Mouse (Mus musculus) layer of hippocampus, adult 8-10 months (tissue): ENCODE data around the gene Pts. TPM values are rescaled to one million over a fixed set of nuclear protein-coding genes. Genes with fewer than 3 reads are reported as not detected.

ENCODE experiments used
- DNase-seq, 2 experiments: peaks; one replicate each; pipeline ENCODE4 v3.0.0; 2022; ENCODE audit warnings: low spot score in 2 of 2
- total RNA-seq, 4 experiments: library from RNA; stranded (reverse); gene quantifications; 2 replicates each; pipeline ENCODE4 v1.2.4; 2022

Pts gene
- total RNA-seq, 4 experiments from 2014 or later: 34.3 to 38.0 (median 35.7) TPM

- no peak for DNase-seq
Measured at GRCm38 (mm10) chr9:50491531-50492045, 36.9 kb downstream of the Pts start.

- no peak for DNase-seq
Measured at GRCm38 (mm10) chr9:50490836-50491235, 37.7 kb downstream of the Pts start.

GRCm38 (mm10) chr9:50485521-50485920, 43.0 kb downstream of the Pts start:
- no peak for DNase-seq

- no peak for DNase-seq
Measured at GRCm38 (mm10) chr9:50482743-50483142, 45.8 kb downstream of the Pts start.

GRCm38 (mm10) chr9:50479476-50479875, 49.0 kb downstream of the Pts start:
- no peak for DNase-seq

- DNase-seq: no peak
Measured at GRCm38 (mm10) chr9:50478826-50479225, 49.7 kb downstream of the Pts start.

GRCm38 (mm10) chr9:50477270-50477669, 51.3 kb downstream of the Pts start:
- no peak for DNase-seq

- no peak for DNase-seq
Measured at GRCm38 (mm10) chr9:50476651-50477050, 51.9 kb downstream of the Pts start.

- DNase-seq: no peak
Measured at GRCm38 (mm10) chr9:50475745-50476144, 52.8 kb downstream of the Pts start.

- DNase-seq: no peak
Measured at GRCm38 (mm10) chr9:50475318-50475717, 53.2 kb downstream of the Pts start.

Other genes starting within 250 kb of the Pts start
- 100 to 1,000 TPM; 449 to 526 (median 506) TPM for gene Rpl10-ps3, start 183.8 kb downstream of the Pts start, total RNA-seq
- under 1 TPM in 2 of 4 experiments, not detected in 2; 0.36 to 0.39 TPM for gene Plet1, start 34.2 kb downstream of the Pts start, total RNA-seq
- gene Il18, start 26.1 kb upstream of the Pts start, total RNA-seq: 10 to 100 TPM; 25.3 to 29.3 (median 27.6) TPM
- 1 to 10 TPM; 3.2 to 5.4 (median 4.1) TPM for gene Bco2, start 26.5 kb upstream of the Pts start, total RNA-seq
- gene Tex12, start 32.6 kb upstream of the Pts start, total RNA-seq: not detected
- 100 to 1,000 TPM; 108 to 126 (median 114) TPM for gene Sdhd, start 75.1 kb upstream of the Pts start, total RNA-seq
- gene Timm8b, start 75.2 kb upstream of the Pts start, total RNA-seq: 100 to 1,000 TPM; 182 to 219 (median 194) TPM
- 1 to 10 TPM; 2.7 to 6.2 (median 5.7) TPM for gene Pih1d2, start 88.6 kb upstream of the Pts start, total RNA-seq
- gene Nkapd1, start 88.7 kb upstream of the Pts start, total RNA-seq: 10 to 100 TPM; 17.0 to 23.7 (median 19.5) TPM
- 100 to 1,000 TPM; 117 to 138 (median 125) TPM for gene Dlat, start 131.1 kb upstream of the Pts start, total RNA-seq
- gene Dixdc1, start 210.8 kb upstream of the Pts start, total RNA-seq: 100 to 1,000 TPM in 2 of 4 experiments, 10 to 100 TPM in 2; 67.3 to 107 (median 93.0) TPM
- gene 2310030G06Rik, start 217.8 kb upstream of the Pts start, total RNA-seq: 1 to 10 TPM in 3 of 4 experiments, under 1 TPM in 1; 0.96 to 2.3 (median 1.8) TPM
- 100 to 1,000 TPM; 136 to 196 (median 167) TPM for gene Cryab, start 222.6 kb upstream of the Pts start, total RNA-seq
- 1 to 10 TPM in 2 of 4 experiments, under 1 TPM in 1, not detected in 1; 0.91 to 2.1 (median 1.5) TPM for gene Hspb2, start 223.6 kb upstream of the Pts start, total RNA-seq
- 10 to 100 TPM in 1 of 4 experiments, 1 to 10 TPM in 3; 5.4 to 10.9 (median 6.7) TPM for gene Fdxacb1, start 239.5 kb upstream of the Pts start, total RNA-seq
- 10 to 100 TPM; 21.2 to 34.8 (median 31.2) TPM for gene Alg9, start 246.3 kb upstream of the Pts start, total RNA-seq
- 10 to 100 TPM; 23.3 to 33.3 (median 29.2) TPM for gene 1110032A03Rik, start 246.8 kb upstream of the Pts start, total RNA-seq